Mouse (Mus musculus) heart, embryonic 12.5 days (tissue): ENCODE results near the gene Eef1b2. TPM values are rescaled to one million over a fixed set of nuclear protein-coding genes. Genes with fewer than 3 reads are reported as not detected.
A peak's percentile ranks its signal among the peaks of the same experiment; 100 is the strongest.

Experiments
- ATAC-seq: fragments of 200-750 bp; cut with Nextera tagmentation; 2 replicates; pipeline ENCODE4 v1.8.0; 2017; ENCODE audit warnings: moderate TSS enrichment, moderate library complexity; ENCODE audit not compliant: insufficient number of reproducible peaks, low FRiP score
- H3K27ac ChIP-seq: fragments of 300-500 bp; sonication (generic); 2 replicates; pipeline ENCODE4 v1.5.1; 2016; ENCODE audit warnings: mild to moderate bottlenecking, moderate library complexity; ENCODE audit not compliant: poor library complexity, severe bottlenecking
- H3K27me3 ChIP-seq: fragments of 300-500 bp; sonication (generic); replicated peaks from 2 replicates; pipeline ENCODE4 v1.6.1; 2016; ENCODE audit warnings: mild to moderate bottlenecking, moderate library complexity
- H3K36me3 ChIP-seq: fragments of 300-500 bp; sonication (generic); 2 replicates; pipeline ENCODE4 v1.6.1; 2016; ENCODE audit warnings: mild to moderate bottlenecking, moderate library complexity
- H3K4me1 ChIP-seq: fragments of 300-500 bp; sonication (generic); replicated peaks from 2 replicates; pipeline ENCODE4 v1.6.1; 2016; ENCODE audit warnings: mild to moderate bottlenecking
- H3K4me2 ChIP-seq: fragments of 300-500 bp; sonication (generic); 2 replicates; pipeline ENCODE4 v1.6.1; 2016; ENCODE audit warnings: mild to moderate bottlenecking, moderate library complexity
- H3K4me3 ChIP-seq: fragments of 300-500 bp; sonication (generic); 2 replicates; pipeline ENCODE4 v1.5.1; 2016; ENCODE audit warnings: mild to moderate bottlenecking
- H3K9ac ChIP-seq: fragments of 300-500 bp; sonication (generic); 2 replicates; pipeline ENCODE4 v1.6.1; 2016; ENCODE audit warnings: mild to moderate bottlenecking, moderate library complexity
- H3K9me3 ChIP-seq: fragments of 300-500 bp; sonication (generic); replicated peaks from 2 replicates; pipeline ENCODE4 v1.6.1; 2016; ENCODE audit warnings: mild to moderate bottlenecking, moderate library complexity
- WGBS: fragments of 180-500 bp; shearing (Covaris S2); methylation state at CpG from one replicate; pipeline ENCODE4 v1.1.7; 2016; 5-methylcytosine and 5-hydroxymethylcytosine counted together
- microRNA-seq: library from miRNA; unstranded; fragments of <30 nt; microRNA quantifications from one replicate; pipeline ENCODE4, GENCODE M21; 2017
- polyA plus RNA-seq: library from polyadenylated mRNA; unstranded; fragments of >200 nt; fragmentation: Nextera tagmentation; extraction: Ambion mirVana; gene quantifications from 2 replicates; pipeline ENCODE4 v1.2.1, GENCODE M21; 2016

Gene Eef1b2
- polyA plus RNA-seq, 1 experiment from 2014 or later, result 297 TPM

- H3K4me3 ChIP-seq, result peak overlapping the region; percentile 29; the same call in 1 of the 2 replicates
- no peaks in the 10 kb centered on the region for H3K27me3 ChIP-seq
- ATAC-seq, result no peak
- peak overlapping the region; percentile 56 for H3K9ac ChIP-seq
- peaks cover 7% of the 10 kb centered on the region; the same call in 1 of the 2 replicates for H3K4me1 ChIP-seq
- H3K36me3 ChIP-seq, result no peaks in the 10 kb centered on the region
- H3K27ac ChIP-seq, result no peak overlapping the region
- H3K4me2 ChIP-seq, result peak overlapping the region; percentile 62
- 25% methylated on average over 22 of the region's 22 CpGs for WGBS
- no peaks in the 10 kb centered on the region for H3K9me3 ChIP-seq
These were observed 37.0 kb downstream of the Eef1b2 start for GRCm38 (mm10) chr1:63213478-63214270.

- H3K9ac ChIP-seq, result peak within 1 kb of the TSS; percentile 56
- H3K4me2 ChIP-seq, result peak within 1 kb of the TSS; percentile 62
- H3K36me3 ChIP-seq, result no peaks in the 10 kb centered on the region
- 31% methylated on average over 3 of the region's 3 CpGs for WGBS
- ATAC-seq, result no peak
- H3K4me3 ChIP-seq, result peak within 1 kb of the TSS; percentile 29; the same call in 1 of the 2 replicates
- peaks cover 7% of the 10 kb centered on the region; the same call in 1 of the 2 replicates for H3K4me1 ChIP-seq
- H3K27me3 ChIP-seq, result no peaks in the 10 kb centered on the region
- peaks cover 3% of the 10 kb centered on the region; the same call in 1 of the 2 replicates for H3K9me3 ChIP-seq
- H3K27ac ChIP-seq, result no peak within 1 kb of the TSS
These were observed 37.6 kb downstream of the Eef1b2 start, which contains the start of gene Gpr1 for GRCm38 (mm10) chr1:63214271-63214558. Gene Gpr1, minus strand, starts transcription at chr1:63214543.

- Histone ChIP-seq H3K36me3 (no peaks in the 10 kb centered on the region), H3K27ac (no peak overlapping the region), H3K4me3 (no peak overlapping the region), H3K9ac (no peak overlapping the region), H3K4me1 (peaks cover 7% of the 10 kb centered on the region; the same call in 1 of the 2 replicates), H3K9me3 (peaks cover 5% of the 10 kb centered on the region; the same call in 1 of the 2 replicates), H3K27me3 (no peaks in the 10 kb centered on the region), H3K4me2 (no peak overlapping the region)
- 51% methylated on average over 7 of the region's 7 CpGs for WGBS
- no peak for ATAC-seq
These were observed 38.0 kb downstream of the Eef1b2 start for GRCm38 (mm10) chr1:63214631-63215030.

- Histone ChIP-seq H3K27ac (no peak overlapping the region), H3K9ac (no peak overlapping the region)
These were observed 42.7 kb downstream of the Eef1b2 start for GRCm38 (mm10) chr1:63219277-63219676.

GRCm38 (mm10) chr1:63225009-63225408 is 48.4 kb downstream of the Eef1b2 start:
- Histone ChIP-seq H3K4me2 (no peak overlapping the region), H3K9me3 (no peaks in the 10 kb centered on the region), H3K4me1 (peaks cover 9% of the 10 kb centered on the region), H3K9ac (no peak overlapping the region), H3K4me3 (no peak overlapping the region), H3K27me3 (no peaks in the 10 kb centered on the region), H3K27ac (no peak overlapping the region), H3K36me3 (no peaks in the 10 kb centered on the region)
- WGBS, result 29% methylated on average over 4 of the region's 4 CpGs
- no peak for ATAC-seq

More at GRCm38 (mm10) chr1:63219277-63219676, 42.7 kb downstream of the Eef1b2 start:
- no peaks in the 10 kb centered on the region for H3K27me3 ChIP-seq
- no peak overlapping the region for H3K4me2 ChIP-seq
- peaks cover 5% of the 10 kb centered on the region; the same call in 1 of the 2 replicates for H3K9me3 ChIP-seq
- 89% methylated on average over 4 of the region's 4 CpGs for WGBS
- no peak for ATAC-seq
- peaks cover 6% of the 10 kb centered on the region; the same call in 1 of the 2 replicates for H3K4me1 ChIP-seq
- no peak overlapping the region for H3K4me3 ChIP-seq
- no peaks in the 10 kb centered on the region for H3K36me3 ChIP-seq

- H3K36me3 ChIP-seq, result no peaks in the 10 kb centered on the region
- no peaks in the 10 kb centered on the region for H3K27me3 ChIP-seq
- H3K9ac ChIP-seq, result no peak overlapping the region
- no peak overlapping the region for H3K27ac ChIP-seq
- no peak overlapping the region for H3K4me3 ChIP-seq
- WGBS, result 8% methylated on average over 7 of the region's 7 CpGs
- peaks cover 9% of the 10 kb centered on the region for H3K4me1 ChIP-seq
- peak overlapping the region; percentile 48 for H3K4me2 ChIP-seq
- H3K9me3 ChIP-seq, result no peaks in the 10 kb centered on the region
- peak; percentile 69; the same call in 1 of the 2 replicates for ATAC-seq
These were observed 49.3 kb downstream of the Eef1b2 start for GRCm38 (mm10) chr1:63225890-63226289.

- H3K4me2 ChIP-seq, result no peak overlapping the region
- no peak for ATAC-seq
- H3K27me3 ChIP-seq, result no peaks in the 10 kb centered on the region
- H3K36me3 ChIP-seq, result no peaks in the 10 kb centered on the region
- WGBS, result 75% methylated on average over 5 of the region's 5 CpGs
- H3K9me3 ChIP-seq, result no peaks in the 10 kb centered on the region
- peaks cover 9% of the 10 kb centered on the region for H3K4me1 ChIP-seq
- no peak overlapping the region for H3K27ac ChIP-seq
- H3K4me3 ChIP-seq, result no peak overlapping the region
- no peak overlapping the region for H3K9ac ChIP-seq
These were observed 50.6 kb downstream of the Eef1b2 start for GRCm38 (mm10) chr1:63227241-63227640.

Small RNA genes within 50 kb of the gene (microRNA-seq; reads per million reads assigned to microRNA genes)
- gene Gm24557, result not detected
- not detected for gene Gm27512

Other genes starting within 250 kb of the Eef1b2 start
- gene Ino80d, start 62.2 kb upstream of the Eef1b2 start, polyA plus RNA-seq, result 10.4 and 11.1 TPM in 2 replicates
- 327 and 338 TPM in 2 replicates for gene Ndufs1, start within 50 bp of the Eef1b2 start, polyA plus RNA-seq
- 0.11 TPM in 1 of 2 replicates, not detected in the other for gene Gpr1, start 37.7 kb downstream of the Eef1b2 start, polyA plus RNA-seq
- 9.2 and 10.7 TPM in 2 replicates for gene Zdbf2, start 96.4 kb downstream of the Eef1b2 start, polyA plus RNA-seq